Mouse (Mus musculus): ENCODE measurements around the gene Jdp2.
"Not testable (repeated sequence)": the region's sequence is repeated elsewhere in the genome, so short reads cannot be mapped to it uniquely, and the experiment has no call there.

Jdp2 gene

GRCm38 (mm10) chr12:85638541-85639325, 39.9 kb downstream of the Jdp2 start:
- DNase-seq = no peak

GRCm38 (mm10) chr12:85639326-85640008, 40.6 kb downstream of the Jdp2 start:
- no peak for DNase-seq

GRCm38 (mm10) chr12:85640852-85641563, 42.2 kb downstream of the Jdp2 start:
- DNase-seq = no peak

- no peak for DNase-seq
Observed at GRCm38 (mm10) chr12:85641564-85641931, 42.7 kb downstream of the Jdp2 start.

GRCm38 (mm10) chr12:85643735-85644134, 44.9 kb downstream of the Jdp2 start:
- no peak for DNase-seq

- peak; percentile 51 for DNase-seq
Observed at GRCm38 (mm10) chr12:85645664-85646063, 46.8 kb downstream of the Jdp2 start.

DNA sequence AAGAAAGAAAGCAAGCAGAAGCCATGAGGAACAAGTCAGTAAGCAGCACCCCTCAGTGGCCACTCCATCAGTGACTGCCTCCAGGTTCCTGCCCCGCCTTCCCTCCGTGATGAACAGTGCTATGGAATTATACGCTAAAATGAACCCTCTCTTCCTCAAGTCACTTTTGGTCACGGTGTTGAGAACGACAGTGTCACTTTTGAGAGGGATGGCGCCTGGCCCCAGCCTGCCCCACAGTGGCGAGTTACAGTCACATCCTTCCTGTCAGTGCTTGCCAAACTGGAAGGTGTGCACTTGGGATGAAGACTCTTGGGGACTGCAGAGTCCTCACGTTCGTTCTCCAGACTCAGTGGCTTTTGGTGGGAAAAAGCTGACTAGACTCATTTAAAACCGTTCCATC, 48.5 kb downstream of the Jdp2 start:
- DNase-seq = no peak

DNA sequence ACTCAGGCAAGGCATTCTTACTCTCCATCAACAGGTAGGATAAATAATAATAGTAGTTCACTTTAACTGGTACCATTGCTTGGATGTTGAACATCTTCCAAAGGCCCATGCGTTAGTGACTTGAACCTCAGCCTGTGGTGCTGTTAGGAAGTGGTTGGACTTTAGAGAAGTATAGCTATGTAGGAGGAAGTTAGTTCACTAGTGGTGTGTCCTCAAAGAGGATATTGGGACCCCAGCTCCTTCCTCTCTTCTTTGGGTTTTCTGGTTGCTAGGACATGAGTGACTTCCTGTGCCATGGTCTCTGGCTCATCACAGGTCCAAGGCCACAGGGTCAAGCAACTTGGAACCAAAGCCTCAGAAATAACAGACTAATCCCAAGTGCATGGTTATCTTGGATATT, 49.1 kb downstream of the Jdp2 start:
- no peak for DNase-seq

GRCm38 (mm10) chr12:85659319-85659718, 60.5 kb downstream of the Jdp2 start:
- DNase-seq = no peak

DNA sequence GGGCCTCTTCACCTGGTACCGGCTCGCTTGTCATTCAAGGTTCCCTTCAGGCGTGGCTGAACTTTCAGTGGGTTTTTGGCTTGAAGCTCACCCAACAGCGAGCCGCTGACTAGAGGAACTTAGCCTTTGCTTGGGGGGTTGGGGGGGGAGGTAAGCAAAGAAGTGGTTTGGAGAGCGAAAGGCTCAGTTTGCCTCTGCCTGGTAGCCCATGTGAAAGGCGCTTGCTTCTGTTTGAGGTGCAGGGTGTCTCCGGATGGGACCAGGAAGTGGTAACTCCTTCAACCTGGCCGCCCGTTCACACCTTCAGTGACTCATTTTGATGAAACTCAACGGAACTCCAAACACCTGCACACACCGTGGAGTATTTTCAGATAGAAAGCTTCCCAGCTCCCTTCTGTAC, 62.0 kb downstream of the Jdp2 start:
- DNase-seq = no peak

- DNase-seq = not testable (repeated sequence)
Observed at GRCm38 (mm10) chr12:85662232-85662631, 63.4 kb downstream of the Jdp2 start.

DNA sequence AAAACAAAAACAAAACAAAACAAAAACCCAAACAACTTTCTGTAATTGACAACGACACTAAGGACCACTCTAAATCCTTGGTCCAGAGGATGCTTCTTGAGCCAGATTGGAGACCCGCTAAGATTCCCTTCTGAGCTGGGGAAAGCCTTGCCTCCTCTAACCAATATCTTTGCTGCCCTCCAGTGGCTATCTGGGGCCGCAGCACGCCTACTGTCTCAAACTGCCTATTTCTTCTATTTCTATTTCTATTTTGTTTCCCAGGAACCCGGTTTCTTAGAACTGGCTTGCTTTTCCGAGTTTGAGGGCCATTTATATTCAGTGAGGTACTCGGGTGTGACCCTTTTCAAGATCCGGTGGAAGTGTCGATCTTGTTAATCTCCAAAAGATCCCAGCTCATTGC, 64.1 kb downstream of the Jdp2 start:
- peak; percentile 78 for DNase-seq

DNA sequence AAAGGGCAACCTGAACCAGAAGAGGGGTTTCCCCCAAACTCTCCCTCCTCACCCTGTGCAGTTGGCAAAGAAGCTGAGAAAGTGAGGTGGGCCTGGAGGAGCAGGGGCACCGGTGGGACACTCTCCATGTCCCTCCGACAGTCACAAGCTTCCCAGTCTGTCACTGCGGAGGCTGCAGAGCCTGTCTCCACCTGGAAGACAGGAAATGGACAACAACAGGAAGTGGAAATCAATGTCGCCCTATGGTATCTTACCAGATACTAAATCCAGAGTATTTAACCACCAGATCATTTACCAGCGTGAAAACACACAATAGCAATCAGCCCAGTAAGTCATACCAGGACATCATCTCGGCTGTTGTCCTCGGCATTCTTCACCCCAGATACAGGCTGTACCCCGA, 67.3 kb downstream of the Jdp2 start:
- no peak for DNase-seq

- DNase-seq = no peak
Observed at GRCm38 (mm10) chr12:85667071-85667470, 68.2 kb downstream of the Jdp2 start.

- DNase-seq = no peak
Observed at GRCm38 (mm10) chr12:85668696-85669095, 69.9 kb downstream of the Jdp2 start.

- DNase-seq = no peak
Observed at GRCm38 (mm10) chr12:85670080-85670479, 71.3 kb downstream of the Jdp2 start.

DNA sequence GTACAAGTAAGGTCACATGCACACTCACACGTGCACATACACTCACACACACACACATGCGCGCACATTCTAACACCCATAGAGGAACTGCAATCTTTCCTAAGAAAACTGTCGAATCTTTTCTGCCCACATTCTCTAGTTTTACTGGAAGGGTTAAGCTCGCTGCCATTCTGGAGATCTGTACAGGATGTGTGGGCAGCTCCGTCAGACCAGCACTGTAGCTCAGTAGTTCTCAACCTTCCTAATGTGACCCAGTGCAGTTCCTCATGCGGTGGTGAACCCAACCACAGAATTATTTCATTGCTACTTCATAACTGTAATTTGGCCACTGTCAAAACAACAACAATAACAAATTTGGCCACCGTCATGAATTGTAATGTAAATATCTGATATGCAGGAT, 75.1 kb downstream of the Jdp2 start:
- DNase-seq = no peak

DNA sequence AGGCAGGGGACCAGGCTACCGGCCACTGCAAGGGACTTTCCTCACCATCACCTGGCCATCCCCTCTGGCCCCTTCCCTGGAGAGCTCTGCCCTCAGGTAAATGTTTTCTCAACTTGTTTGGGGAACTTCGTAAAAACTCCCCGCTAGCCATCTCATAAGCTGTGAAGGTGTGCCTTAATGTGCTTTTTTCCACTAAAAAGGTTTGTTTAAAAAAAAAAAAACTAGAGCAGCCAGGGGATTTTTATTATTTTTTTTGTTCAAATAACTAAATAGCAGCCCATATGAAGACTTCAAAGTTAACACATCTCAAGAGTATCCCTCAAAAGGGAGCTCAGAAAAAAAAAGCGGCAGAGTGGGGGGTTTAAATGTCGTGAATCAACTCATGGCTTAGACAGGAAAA, 80.3 kb downstream of the Jdp2 start:
- no peak for DNase-seq

GRCm38 (mm10) chr12:85679808-85680207, 81.0 kb downstream of the Jdp2 start:
- no peak for DNase-seq

DNA sequence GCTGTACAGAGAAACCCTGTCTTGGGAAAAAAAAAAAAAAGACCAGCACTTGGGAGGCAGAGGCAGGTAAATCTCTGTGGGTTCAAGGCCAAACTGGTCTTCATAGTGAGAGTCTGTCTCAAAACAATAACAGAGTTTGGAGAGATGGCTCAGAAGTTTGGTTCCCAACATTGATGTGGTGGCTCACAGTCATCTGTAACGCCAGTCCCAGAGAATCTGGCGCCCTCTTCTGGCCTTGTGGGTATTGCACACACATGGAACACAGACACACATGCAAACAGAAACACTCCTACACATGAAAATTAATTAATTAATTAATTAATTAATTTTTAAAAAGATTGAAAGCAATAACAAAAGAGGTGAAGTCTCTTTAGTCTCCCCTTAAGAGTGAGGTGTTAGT, 83.5 kb downstream of the Jdp2 start:
- no peak for DNase-seq

GRCm38 (mm10) chr12:85684411-85685275, 85.8 kb downstream of the Jdp2 start:
- no peak for DNase-seq

DNA sequence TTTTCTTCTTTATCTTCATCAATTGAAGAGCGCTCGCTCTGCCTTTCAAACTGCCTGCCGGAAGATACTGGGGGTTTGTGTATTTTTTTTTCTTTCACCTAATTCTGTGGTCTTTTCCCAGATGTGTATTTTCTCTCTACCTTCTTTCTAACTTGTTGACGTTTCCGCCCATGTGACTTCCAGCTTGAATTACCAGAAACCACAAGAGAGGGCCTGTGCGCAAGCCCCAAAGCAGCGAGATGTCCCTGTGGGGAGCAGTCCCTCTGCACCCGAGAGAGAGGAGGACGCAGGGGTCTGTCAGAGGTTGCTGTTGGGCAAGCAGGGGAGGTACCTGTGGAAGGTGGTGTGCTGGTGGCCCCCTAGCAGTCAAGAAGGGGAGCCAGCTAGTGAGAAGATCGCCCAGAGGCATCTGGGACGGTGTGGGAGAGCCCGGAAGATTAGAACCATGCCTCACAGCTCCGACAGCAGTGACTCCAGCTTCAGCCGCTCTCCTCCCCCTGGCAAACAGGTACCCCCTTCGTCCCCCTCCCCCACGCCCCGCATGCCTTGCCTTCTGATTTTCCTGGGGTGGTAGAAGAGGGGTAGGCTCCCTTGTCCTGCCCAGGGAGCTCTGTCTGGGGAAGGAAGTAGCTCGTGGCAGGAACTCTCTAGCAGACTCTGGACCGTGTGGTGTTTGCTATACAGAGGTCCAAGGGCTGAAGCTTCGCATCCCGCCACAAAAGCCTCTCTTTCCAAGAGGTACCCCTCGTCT, 87.8 kb downstream of the Jdp2 start, which contains the start of gene Batf:
TSS of gene Batf (plus strand) at position 204 of the 751 bp plus-strand sequence.
- DNase-seq = no peak

All from cerebellum, adult 9-10 months (tissue).